Mouse (Mus musculus) adrenal gland, adult 8-10 months (tissue): ENCODE measurements around the gene Plpp3. TPM values are rescaled to one million over a fixed set of nuclear protein-coding genes. Genes with fewer than 3 reads are reported as not detected.
"Not testable (repeated sequence)": the region's sequence is repeated elsewhere in the genome, so short reads cannot be mapped to it uniquely, and the experiment has no call there.

ENCODE experiments used
- DNase-seq: peaks from one replicate; pipeline ENCODE4 v3.0.0; 2022
- total RNA-seq, 4 experiments: library from RNA; stranded (reverse); gene quantifications; 2 replicates each; pipeline ENCODE4 v1.2.4; 2022

The Plpp3 gene
- total RNA-seq, 4 experiments from 2014 or later, result 211 to 349 (median 255) TPM

DNA sequence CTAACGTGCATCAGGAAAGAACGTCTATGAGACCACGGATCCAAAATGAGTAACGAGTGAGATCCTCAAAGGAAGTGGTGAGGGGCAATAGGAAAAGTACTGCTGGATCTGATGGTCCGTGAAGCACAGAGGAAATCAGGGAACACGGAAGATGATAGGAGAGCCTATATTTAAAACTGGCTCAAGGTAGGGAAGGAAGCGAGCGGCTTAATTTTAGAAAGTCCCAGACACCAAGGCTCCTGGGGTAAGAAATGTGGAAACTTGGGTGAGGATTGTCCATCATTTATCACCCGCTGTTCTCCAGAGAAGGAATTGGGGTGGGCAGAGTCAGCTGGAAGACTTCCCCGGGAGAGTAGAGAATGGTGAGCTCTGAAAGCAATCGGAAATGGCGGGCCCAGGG is 105.2 kb downstream of the Plpp3 start:
- DNase-seq, result no peak

DNA sequence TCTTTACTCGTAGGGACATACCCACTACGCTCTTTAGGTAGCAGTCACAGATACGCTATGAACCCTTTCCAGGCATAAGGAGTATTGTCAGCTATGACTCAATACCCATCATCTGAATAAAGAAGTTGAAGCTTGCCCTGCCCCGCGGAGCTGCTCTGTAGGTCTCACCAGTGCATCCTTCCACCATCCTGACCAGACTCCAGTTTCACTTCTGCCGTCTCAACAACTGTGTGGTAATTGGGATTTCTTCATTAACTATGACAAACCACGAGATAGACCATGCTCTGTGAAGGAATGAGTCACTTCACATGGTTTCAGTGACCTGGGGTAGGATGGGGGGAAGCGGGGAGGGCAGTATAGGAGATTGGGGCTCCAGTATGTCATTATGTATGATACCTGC is 106.5 kb downstream of the Plpp3 start:
- no peak for DNase-seq

DNA sequence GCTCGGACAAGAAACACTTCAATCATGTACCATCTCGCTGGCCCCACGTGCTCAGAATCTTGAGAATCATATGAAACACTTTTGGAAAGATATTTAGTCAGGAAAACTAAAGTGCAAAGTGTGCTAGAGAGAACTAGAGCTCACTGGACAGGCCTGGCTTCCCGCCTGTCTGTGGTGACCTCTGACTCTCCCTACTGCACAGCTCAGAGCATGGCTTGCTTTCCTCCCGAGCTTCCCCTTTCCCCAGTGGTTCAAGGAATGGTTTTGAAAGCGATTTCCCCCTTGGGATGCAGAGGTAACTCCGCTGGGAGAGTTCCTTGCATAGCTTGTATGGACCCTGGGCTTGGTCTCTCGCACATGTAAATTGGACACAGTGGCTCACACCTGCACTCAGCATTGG is 107.9 kb downstream of the Plpp3 start:
- no peak for DNase-seq

DNA sequence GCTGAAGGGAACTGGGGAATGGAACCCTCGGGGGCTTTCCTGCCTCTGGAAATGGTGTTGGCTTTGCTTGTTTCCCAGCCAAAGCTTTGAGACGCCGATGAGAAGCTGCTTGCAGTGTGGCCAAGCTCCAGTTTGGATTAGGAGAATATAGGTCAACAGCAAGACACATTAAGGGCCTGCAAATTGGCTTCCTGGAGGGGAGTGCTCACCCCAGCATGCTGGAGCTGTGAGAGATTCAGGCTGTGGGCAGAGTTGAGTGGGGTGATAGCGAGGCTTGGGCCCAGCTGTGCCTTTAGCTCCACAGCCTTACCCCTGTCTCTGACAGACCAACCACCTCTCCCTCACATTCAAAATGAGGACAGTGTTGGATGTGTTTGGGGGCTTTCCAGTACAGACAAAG is 108.5 kb downstream of the Plpp3 start:
- no peak for DNase-seq

DNA sequence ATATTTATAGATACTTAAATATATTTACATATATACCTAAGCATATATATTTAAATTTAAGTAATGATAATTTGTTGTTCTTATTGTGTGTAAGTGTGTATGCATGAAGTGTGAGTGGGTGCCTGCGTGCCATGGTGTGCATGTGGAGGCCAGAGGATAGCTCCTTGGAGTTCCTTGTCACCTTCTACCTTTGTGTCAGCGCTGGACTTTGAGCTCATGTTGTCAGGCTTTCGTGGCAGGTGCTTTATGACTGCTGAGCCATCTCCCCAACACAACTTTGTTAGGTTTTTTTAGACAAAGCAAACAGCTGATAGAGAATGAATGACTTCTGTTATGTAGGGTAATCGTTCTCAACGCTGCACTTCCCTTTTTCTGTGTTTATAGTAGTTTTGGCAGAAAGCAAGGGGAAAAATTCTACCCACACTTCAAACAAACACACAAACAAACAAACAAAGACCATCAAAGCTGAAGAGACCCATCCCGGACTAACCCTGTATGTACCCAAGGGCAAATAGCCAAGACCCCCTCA is 111.1 kb downstream of the Plpp3 start:
- no peak for DNase-seq

DNA sequence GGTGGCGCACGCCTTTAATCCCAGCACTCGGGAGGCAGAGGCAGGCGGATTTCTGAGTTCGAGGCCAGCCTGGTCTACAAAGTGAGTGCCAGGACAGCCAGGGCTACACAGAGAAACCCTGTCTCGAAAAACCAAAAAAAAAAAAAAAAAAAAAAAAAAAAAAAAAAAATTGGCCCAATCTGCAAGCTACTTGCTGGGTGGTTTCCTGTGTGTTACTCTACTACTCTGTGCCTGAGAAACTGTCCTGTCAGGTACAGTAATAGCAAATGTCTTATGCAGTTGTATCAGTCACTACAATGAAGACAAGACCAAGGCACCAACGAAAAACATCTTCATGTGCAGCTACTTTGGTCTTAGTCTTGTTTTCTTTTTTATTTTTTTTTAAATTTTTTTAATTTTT is 112.3 kb downstream of the Plpp3 start:
- DNase-seq, result not testable (repeated sequence)

DNA sequence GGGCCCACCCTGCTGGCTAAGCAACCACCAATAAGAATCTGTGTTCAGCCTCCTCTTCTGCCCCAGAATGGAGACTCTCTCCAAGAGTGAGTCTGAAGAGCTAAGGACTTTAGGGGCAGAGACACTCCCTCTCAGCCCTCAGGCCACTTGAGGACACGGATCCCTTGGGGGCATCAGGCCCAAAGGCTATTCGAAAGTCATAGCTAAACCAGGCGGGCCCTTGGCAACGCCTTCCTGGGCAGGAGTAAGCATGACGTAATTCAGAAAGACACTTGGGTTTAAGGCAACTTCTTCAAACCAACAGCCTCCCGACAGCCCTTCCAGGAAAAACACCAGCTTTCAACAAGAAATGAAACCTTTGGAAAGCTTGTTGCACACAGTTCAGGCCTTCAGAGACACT is 114.0 kb downstream of the Plpp3 start:
- no peak for DNase-seq

DNA sequence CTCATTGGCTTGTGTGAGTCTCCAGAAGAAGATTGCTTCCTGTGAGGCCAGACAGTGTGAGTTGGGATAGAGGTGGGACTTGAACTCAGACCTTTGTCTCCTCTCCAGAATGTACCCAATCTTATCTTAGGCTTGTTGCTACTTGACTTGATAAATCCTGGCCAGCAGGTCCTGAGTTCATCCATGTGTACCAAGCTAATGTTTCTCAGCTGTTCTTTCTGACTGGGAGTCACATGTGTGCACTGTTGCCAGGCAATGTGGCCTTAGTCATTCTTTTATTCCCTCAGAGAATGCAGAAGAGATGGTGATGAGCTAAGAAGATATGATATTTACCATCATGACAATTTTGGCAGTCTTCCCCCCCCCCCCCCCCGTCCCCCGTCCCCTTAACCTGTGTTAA is 115.9 kb downstream of the Plpp3 start:
- DNase-seq, result no peak

DNA sequence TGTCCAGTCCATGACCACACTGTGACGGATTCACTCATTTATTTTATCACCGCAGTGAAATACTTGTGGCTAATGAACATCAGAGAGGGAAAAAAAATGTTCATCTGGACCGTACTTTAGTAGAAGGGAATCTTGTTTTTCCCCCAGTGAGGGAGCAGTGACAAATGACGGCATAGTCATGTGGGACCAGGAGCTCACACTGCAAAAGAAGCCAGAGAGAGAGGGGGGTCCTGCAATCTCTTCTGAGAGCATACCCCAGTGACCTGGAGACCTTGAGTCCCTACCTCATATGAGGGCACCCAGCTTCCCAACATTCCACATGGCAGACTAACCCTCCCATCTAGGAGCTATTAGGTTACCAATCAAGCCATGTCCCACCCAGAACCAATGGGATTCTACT is 116.3 kb downstream of the Plpp3 start:
- DNase-seq, result no peak

DNA sequence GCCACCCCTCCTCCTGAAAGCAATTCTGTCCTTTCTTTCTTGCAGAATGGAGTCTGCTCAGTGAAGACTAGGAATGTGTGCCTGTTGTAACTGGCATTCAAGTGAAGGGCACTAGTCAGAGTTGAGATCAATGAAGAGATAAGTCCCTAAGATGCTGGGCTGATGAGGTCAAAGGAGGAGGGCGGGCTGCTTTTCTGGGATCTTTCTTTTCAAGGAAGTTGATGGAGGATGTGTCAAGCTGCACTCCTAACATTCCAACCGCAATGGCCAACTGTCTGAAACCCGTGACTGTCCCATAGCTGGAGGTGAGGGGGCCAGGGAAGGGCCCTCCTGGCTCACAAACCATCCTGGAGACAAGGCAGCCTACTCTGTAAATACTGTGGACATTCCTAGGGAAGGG is 118.5 kb downstream of the Plpp3 start:
- no peak for DNase-seq

DNA sequence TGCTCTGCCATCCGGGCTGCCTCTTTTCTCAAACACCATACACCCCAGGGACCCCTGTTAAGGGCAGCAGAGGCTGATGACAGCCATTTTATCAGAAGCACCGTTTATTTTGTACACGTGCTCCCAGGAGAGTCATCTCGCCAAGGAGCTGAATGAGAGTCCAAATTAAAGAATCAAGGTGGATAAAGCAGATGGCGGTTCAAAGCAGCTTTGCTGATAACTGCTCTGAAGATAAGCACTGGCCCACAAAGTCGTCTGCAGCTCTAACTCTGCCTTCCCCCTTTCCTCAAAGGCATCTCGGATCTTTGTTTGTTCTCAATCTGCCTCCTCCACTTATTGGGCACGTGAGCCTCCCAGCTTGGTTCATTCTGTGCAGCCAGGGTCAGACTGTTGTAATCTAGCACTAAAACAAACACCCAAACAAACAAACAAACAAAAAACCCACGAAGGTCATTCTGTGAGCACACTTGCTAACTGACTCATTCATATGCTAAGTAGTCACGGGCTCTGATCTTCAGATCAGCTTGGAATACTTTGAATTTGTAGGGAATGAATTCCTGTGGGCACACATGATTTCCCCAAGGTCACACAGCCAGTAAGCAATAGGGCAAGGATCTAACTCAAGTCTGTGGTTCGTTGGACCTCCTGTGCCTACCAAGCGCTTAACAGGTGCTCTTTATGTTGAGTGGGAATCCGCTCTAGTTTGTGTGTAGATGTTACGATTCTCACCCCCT is 119.1 kb downstream of the Plpp3 start:
- DNase-seq, result no peak

DNA sequence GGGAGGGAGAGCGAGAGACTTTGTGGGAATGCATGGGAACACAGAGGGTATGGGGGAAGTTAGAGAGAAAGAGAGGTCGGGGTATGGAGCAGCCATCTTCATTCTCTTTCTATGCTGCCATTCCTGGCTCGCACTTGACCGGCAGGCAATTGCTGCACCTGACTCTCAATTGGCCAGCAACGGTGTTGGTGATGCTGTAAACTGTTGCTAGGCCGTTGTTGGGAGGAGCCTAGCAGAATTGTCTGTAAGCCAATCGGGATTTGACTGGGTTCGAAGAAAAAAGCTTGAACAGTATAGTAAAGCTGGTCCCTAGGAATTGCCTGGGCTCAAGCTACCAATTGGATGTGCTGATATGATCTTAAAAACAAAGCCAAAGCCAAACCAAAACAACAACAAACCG is 121.0 kb downstream of the Plpp3 start:
- DNase-seq, result no peak

DNA sequence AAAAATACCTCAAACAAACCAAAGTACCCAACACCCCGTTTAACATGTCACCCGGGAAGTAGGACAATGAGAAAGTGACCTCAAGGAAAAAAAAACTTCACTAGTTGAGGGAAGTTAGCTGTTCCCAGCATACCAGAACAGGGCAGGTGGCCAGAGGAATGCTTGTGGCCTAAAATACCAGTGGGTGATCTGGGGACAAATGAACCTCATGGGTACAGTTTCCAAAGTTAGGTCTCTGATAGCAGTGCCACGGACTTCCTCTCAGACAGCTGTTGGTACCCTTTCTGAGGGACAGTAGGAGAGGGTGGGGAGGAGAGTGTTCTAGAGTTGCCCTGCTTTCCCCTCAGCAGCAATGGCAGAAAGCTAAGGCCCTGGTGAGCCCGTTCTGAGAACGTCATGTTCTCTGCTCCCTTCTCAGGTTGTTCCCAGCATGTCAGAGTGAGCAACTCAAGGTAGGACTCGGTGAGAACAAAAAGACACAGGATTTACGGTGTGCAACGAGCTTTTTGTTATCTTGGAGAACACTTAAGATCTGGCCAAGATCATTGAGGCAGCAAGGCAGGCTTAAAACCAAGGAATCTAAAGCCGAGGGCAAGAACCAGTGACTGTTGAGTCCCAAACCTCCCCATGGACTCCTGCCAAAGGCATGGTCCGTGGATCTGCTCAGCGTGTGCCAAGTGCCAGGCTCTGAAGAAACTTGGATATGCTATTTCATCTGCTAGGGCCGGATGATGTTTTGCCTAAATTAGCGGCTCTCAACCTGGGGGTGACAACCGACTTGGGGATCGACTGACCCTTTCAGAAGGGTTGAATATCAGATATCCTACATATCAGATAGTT is 121.6 kb downstream of the Plpp3 start:
- DNase-seq, result no peak

DNA sequence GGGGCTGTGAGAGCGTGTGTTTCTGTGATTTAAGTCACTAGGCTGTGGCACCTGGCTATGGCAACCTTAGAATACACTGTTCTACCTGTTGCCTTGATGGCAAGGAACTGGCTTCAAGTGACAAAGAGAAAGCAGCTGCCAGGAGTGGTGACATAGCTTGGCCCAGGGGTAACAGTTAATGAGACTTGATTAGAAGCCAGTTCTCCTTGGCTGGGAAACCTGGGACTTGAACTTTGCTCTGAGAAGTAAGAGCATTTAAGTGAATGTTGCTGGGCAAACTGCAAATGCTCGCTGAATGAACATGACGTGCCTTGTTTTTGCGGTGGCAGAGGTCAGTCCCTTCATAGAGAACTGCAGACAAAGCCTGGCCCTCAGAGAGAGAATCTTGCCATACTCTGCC is 122.7 kb downstream of the Plpp3 start:
- DNase-seq, result no peak

DNA sequence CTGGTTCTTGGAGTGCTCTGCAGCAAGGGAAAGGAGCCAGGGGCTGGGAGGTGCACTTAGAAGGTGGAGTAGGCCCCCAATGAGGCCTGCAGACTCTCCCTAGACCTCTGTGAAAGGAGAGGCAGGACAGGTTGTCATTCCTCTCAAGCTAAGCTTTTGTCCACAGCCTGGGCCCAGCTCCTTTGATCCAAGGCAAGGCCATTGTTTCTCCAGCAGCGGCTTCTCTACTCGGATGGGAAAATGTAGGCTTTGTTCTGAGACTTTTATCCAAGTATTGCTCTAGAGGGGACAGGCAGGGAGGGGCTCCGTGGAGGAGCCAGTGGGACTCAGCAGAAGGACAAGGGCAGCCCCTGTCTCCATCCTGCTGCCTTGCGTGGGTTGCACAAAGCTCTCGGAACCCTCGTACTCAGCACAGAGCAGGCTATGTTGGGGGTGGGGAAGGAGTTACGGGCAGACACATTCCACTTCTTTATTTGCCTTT is 124.6 kb downstream of the Plpp3 start:
- no peak for DNase-seq

Other genes with a start within 250 kb of the Plpp3 start
- gene Fyb2, start 243.9 kb upstream of the Plpp3 start, total RNA-seq, result under 1 TPM; 0.24 to 0.64 (median 0.45) TPM
- 10 to 100 TPM in 2 of 4 experiments, 1 to 10 TPM in 2; 7.5 to 10.4 (median 9.2) TPM for gene Prkaa2, start 47.5 kb upstream of the Plpp3 start, total RNA-seq